Mouse (Mus musculus): ENCODE measurements around the gene Fam205a1.
"Not testable (repeated sequence)": the region's sequence is repeated elsewhere in the genome, so short reads cannot be mapped to it uniquely, and the experiment has no call there.

Gene Fam205a1

DNA sequence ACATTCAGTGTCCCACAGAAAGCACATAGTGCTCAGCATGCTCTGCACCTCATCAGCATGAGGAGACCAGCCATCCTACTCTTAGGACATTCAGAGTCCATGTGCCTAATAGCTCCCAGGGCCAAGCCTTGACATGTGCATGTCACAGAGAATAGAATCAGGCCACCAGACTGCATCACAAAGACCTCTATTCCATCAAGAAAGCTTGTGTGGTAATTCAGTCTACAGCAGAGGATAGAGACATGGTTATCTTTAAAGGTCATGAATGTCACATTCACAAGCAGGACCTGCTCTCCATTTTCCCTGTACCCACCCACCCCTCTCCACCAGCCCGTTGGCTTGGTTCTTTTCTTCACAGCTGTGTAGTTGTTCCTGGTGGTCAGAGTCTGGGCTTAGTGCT is at the start of gene Fam205a1:
Gene Fam205a1, minus strand, starts transcription at position 101 of the 400 bp plus-strand sequence.
- not testable (repeated sequence) for DNase-seq (ENCODE audit: low spot score)

DNA sequence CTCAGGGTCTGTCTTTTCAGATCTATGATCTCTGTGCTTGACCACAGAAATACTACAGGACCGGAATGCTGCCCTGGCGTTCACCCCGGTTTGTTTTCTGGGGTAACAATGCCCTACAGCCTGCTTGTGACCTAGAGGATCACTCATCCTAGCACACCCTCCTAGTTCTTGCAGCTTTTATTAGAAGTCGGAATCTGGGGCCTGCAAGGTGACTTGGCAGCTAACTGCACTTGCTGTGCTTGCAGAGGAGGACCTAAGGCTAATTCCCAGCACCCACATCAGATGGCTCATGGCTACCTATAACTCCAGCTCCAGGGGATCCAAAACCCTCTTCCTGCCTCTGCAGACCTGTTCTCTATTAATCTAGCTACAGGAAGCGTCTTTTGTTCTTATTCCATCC is 49.0 kb upstream of the Fam205a1 start:
- DNase-seq (ENCODE audit: low spot score), result no peak

DNA sequence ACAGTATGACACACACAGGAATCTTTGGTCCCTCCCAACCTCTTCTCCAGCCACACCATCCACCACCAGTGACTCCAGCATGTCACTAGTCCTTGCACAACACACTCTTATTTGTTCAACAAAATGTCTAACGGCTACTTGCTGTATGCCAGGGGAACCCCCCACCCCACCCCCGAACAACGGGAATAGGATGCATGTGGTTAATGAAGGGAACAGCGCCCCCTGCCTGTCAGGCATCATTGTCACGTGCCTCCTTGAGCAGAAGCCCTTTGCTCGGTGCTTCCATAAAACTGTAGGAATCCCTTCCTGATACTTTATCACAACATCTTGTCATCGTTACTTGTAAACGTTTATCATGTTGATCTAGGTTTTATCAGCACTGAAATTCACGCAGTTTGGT is 48.5 kb upstream of the Fam205a1 start:
- DNase-seq (ENCODE audit: low spot score), result peak; percentile 22

DNA sequence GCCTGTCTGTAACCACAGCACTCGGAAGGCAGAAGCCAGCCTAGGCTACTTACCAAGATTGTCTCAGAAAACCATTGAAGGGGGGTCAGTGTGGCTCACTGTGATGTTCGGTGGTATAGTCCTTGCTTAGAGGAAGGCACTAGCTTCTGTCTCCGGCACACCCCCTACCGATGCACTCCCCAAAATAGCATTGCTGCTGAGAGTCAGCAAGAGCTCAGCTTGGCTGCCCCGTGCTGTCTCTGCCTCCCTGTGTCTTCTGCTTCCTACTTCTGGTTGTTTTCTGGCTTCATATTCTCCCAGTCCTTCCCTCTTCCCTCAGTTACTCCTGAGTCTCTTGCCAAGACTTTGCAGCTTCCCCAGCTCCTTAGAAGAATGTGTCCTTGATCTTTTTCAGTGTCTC is 47.2 kb upstream of the Fam205a1 start:
- no peak for DNase-seq (ENCODE audit: low spot score)

DNA sequence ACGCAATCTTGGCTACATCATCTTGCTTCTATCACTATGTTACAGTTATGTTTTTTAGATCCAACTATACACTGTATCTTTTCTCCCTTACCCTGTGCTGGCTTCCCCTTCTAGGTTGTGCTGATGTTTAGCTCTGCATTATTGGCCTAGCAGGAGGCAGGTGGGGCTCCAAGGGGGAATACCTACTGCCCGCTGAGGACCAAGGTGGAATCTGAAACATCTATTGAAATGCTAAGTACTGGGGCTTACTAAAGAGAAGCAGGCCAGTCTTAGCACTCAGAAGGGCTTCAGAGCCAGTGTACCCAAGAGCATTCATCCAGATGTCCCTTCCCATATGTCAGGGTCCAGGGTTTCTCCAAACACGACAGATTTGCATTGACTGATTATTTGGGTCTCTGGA is 45.2 kb upstream of the Fam205a1 start:
- DNase-seq (ENCODE audit: low spot score), result no peak

DNA sequence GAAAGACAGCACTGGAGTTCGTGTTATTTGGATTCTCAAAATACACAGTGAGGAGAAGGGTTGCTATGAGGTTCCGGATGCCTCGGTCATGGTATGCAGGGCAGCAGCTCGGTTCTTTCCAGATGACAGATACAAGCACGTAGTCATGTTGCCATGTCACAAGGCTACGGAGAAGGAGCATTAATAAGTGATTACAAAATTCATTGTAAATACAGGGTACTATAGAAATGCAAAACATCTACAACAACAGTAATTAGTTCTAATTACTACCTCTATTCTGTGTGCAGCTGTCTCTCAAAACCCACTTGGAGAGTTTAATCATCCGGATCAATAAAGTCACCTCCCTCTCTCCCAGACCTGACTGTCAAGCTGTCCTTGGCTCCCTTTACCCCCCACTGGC is 41.4 kb upstream of the Fam205a1 start:
- DNase-seq (ENCODE audit: low spot score), result no peak

DNA sequence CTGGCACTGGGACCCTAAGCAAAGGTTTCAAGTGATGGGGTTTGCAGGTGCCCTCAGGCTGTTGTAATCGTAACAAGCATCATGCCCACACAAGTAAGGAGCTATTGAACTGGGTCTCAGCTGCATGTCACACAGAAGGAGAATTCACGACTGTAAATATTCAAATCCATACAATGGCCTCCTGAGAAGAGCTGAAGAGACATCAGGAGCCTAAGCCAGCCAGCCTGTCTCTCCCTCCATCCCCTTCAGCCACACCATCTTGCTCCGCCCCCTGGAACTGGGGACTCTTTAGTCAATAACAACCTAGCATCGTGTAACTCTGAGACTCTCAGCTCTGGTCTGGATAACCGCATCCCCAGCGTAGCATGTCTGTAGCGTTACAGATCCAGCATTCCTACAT is 37.5 kb upstream of the Fam205a1 start:
- DNase-seq (ENCODE audit: low spot score), result no peak

DNA sequence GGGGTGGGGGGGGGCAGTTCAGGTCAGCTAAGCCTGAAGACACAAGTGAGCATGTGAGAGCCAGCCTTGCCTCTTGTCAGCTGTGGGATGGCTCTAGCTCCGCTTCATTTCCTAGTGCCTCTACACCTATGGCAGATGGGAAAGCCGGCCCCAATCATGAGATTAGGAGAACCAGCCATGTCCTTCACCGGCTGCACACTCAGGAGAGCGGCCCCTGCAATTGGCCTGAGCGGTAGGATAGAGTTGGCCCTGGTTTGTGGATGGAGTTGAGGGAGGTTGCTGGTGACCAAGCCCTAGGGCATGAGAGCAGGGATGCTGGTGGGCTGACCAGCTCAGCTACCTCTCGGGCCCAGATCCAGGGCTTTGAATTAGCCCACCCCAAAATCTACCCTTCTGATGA is 35.1 kb upstream of the Fam205a1 start:
- no peak for DNase-seq (ENCODE audit: low spot score)

DNA sequence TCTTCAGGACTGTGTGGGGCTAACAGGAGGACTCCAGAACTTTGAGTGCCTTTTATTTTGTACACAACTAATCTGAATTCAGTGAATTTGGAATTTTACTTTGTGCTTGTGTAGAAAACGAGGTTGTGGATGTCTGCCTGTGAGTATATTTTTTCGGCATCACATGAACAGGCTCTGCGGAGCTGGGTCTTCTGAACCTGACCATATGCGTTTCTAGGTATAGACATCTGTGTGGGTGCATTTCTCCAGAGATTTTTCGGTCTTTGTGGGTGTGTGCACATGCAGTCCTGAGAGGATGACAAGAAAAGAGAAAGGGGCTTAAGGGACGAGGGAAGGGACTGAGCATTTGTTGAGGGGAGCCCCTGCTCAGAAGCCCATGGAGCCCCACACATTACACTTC is 33.2 kb upstream of the Fam205a1 start:
- DNase-seq (ENCODE audit: low spot score), result no peak

DNA sequence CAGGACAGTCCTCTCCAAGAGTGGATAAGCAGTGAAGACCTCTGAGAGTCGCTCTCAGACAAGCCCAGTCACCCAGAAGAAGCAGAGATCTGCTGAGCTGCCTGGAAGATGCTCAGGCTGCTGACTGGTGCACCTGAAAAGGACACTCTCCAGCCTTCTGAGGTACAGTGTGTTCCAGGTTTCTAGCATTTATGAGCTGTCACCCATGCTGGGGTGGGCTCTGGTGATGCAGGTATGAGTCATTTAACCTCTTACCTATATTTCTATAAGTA is 26.9 kb upstream of the Fam205a1 start:
- no peak for DNase-seq (ENCODE audit: low spot score)

DNA sequence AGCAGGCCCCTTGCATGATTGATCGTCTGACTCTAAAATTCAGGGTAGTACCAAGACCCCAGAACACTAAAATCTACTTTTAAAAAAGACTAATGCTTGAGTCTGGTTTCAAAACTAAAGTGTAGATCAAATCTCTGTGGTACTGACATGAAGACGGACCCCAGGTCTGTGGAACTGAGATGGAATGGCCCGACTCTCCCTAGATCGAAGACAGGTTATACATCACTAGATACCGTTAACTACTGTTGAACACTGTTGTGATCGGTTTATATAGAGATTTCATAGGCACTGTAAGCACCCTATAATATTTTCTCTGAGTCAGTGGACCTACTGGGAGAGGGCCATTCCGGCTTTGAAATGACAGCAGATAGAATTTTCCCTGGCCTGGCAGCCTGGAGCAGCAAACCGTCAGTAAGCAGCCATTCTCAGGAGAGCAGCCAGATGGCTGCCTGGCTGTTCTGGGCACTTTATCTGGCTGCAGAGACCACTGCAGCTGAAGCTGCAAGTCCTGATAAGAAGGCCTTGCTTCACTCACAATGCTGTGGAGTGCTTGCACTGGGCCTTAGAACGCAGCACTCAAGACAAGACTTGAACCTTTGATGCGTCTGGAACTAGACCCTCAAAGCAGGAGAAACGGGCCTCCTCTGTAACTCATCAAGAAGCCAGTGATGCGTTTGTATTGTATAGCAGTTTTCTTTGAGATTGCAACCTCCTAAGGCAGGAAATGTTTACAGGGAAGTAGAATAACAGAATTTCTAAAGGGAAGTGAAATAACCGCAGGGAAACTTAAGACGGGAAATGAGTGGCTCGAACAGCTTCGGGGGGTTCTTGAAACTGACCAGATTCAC is 26.4 kb upstream of the Fam205a1 start:
- peak; percentile 68 for DNase-seq (ENCODE audit: low spot score)

DNA sequence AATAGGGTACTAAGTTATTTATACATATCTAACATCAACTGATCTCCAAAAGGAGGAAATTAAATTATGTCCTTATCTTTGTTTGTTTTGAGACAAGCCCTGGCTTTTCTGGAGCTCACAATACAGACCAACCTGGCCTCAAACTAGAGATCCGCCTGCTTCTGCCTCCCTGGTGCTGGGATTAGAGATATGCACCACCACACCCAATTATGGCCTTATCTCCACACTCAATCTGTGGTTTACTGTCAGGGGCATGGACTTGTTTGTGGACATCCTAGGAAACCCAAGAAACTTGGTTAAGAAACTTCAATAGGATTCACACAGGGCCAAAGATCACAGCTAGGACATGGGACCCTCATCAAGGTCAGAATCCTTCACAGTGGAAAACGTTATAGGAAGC is 24.0 kb upstream of the Fam205a1 start:
- no peak for DNase-seq (ENCODE audit: low spot score)

DNA sequence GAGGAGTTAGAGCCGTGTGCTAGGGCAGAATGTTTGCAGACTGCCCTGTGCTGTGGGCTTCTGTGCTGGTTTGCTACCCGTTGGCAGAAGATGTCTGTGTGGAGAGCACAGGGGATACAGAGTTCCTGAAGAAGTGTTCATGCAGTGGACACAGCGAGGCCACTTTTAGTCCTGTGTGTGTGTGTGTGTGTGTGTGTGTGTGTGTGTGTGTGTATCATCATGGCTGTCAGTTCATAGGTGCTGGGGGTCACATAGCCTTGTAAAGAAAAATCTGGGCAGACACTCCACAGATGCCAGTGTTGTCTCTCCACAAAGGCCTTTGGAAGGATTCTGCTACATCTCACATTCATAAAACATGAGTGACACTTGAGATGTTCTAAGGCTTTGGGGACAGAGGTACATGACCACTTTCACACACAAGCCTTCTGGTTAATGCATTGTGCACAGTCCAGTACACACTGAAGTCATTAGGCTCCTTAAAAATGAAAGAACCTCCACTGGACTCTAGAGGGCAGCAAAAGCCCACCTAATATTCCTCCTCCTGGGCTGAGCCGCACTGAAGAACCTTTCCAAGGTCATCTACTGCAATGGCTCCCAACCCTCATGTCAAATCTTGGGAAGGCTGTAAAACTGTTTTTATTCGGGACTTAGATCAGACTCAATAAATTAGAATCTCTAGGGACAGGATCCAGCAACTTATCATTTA is 23.1 kb upstream of the Fam205a1 start:
- peak; percentile 47 for DNase-seq (ENCODE audit: low spot score)

DNA sequence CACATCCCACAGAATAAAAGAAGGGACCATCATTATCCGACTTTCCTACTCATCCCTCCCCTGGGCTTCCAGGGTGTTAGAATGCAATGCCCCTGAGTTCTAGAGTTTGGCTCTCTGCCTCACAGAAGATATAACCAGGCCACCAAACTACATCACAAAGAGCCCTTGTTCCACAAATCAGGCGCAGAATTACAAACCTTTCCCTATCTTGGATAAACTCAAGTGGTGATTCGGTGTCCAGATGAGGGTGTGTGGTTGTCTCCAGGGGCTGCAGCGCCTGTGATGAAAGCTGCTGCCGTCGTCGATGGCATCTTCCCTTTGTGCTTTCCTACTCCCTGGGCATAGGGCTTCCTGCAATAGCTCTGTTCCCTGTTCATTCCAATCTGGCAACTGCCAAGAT is 20.4 kb upstream of the Fam205a1 start, which contains the start of gene Fam205c:
Gene Fam205c, minus strand, starts transcription at position 101 of the 400 bp plus-strand sequence.
- no peak for DNase-seq (ENCODE audit: low spot score)

DNA sequence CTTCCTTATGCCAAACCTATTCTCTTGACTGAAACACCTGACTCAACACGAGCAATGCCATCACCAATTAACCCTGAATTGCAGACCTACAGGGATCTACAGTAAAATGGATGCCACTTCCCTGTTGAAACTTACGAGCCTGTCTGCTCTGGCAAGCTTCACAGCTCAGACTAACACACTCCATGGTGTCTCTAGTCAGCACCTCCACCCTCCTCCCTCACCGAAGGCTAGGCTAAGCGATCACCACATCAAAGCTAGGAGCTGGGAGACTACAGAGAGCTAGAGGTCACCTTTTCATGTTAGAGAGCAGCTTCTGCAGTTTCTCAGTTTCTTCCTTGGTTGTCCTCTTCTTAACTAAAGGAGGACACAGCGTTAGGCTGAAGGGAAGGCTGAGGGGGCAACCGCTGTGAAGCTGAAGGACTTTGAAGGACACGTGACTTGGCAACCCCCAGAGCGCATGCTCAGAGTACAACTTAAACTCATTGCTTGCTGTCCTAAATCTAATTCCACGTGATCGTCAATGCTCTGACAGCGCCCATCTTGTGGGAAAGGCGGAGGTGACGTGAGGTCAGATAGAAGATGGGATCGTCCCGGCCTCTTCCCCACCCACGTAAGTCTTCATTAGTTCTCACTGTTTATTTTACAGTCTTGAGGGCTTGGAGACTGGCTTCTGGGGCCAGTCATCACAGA is 19.2 kb upstream of the Fam205a1 start:
- no peak for DNase-seq (ENCODE audit: low spot score)

DNA sequence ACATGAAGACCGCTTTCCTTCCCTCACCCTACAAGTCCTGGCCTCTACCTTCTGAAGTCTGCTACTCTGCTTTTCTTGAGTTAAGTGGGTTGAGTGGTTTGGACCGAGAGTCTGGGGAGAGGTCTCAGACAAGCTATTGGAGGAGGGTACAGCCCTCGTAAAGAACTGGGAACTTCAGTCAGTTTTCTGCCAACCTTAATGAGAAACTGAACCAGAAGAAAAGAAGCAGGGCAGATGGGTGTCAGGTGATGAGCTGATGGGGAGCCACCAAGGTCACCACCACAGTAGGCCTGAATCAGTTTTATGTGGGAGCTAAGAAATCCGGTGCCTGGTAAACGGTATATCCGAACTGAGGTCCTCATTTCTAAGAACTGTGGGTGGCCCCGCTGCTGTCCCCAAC is 18.5 kb upstream of the Fam205a1 start:
- DNase-seq (ENCODE audit: low spot score), result no peak

DNA sequence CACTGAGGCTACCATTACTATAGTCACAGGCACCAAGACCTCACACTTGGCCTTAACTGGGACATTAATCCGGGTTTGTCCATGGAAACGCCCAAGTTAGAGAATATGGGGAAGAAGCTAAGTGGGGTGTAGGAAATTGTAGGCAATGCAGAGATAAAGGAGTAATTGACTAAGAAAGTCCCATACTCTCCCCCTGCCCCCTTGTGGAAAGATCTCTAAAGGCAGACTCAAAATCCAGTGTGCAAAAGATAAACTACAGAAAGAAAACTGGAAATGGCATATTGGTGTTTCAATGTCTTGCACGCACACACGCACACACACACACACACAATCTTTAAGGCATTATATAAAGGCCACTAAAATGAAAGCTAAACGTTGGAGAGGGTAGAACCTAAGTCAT is 17.1 kb upstream of the Fam205a1 start:
- DNase-seq (ENCODE audit: low spot score), result no peak

DNA sequence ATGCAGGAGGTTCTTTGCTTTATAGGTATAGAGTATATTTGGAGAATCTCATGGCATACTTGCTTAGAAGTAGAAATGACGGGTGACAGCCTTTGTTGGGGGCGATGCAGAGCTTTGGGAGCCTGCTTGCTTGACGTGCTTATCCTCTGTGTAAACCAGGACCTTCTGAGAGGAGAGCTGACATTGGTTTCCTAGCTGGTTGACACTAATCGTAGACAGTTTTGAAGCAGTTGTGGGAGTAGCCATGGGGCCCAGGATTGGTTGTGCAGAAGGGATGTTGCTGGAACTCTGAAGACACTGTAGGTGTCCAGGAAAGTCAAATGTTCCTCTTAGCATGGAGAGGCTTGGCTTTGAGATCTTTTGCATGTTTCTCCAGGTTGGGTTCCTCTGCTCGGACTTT is 14.5 kb upstream of the Fam205a1 start:
- no peak for DNase-seq (ENCODE audit: low spot score)

DNA sequence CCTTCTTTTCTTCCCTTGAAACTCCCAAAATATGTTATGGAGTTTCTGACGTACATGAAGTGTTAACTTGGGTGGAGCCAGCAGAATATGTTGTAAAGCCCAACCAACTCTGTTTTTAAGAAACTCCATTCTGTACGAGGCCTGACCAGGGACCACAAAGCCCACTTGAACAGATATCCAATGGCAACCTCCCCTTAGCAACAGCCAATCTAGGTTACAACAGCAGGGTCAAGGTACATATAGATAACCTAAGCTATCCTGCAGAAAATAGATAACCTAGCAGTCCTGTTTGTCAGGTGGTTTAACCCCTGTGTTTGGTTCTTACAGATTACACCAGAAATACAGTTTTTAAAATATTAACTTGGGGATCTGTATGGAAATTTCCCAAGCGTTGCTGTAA is 13.7 kb upstream of the Fam205a1 start:
- DNase-seq (ENCODE audit: low spot score), result no peak

DNA sequence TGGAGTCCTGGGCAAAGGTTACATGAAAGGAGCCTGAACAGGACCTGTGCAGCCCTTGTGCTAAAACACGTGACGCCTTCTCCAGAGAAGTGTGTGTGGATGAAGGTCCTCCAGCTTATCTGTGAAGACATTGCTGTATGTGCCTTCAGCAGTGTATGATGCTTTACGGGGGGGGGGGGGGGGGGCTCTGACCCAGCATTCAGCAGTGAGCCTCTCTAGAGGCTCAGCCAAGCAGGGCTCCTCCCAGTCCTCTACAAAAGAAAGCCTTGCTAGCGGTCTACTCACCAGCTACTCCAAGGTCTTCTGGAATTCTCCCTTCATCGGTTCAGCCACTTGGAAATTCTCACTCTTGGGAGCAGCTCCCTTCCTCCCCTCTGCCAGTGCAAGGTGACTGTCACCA is 9.8 kb upstream of the Fam205a1 start:
- not testable (repeated sequence) for DNase-seq (ENCODE audit: low spot score)

DNA sequence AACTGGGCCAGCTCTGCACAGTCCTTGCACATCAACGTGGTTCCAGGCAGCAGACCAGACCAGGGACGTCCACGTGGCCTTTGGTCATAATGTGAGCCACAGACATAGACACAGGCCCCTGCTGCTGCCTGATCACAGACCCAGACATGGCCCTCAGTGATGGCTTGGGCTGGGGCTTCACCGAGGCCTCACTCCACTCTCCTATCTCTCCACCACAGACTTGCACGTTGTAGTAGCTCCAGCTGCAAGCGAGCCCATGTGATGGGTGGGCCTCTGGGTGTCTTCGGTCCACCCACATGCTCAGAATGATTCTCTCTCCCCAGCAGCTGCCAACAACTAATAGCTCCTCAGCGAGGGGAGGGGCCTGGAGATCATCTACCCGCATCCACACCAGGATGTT is 6.8 kb upstream of the Fam205a1 start:
- not testable (repeated sequence) for DNase-seq (ENCODE audit: low spot score)

DNA sequence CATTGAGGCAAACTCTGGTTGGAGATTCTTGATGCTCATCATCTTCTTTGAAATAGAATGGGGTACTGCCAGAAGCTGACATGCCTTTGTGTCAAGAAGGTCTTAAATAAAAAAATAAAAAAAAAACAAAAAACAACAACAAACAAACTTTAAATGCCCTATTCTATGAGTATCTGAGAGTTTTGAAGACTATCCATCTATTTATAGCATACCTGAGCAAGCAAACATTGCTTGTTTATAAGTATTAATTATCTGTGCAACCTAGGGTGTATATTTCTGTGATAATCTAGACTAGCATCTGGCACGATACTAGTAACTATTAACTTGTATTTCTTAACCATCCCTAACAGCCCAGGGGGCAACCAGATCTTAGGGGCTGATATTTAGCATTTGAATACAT is 3.0 kb upstream of the Fam205a1 start, which contains the start of gene Gm12394:
Gene Gm12394, minus strand, starts transcription at position 101 of the 400 bp plus-strand sequence.
- DNase-seq (ENCODE audit: low spot score), result not testable (repeated sequence)
